Mouse (Mus musculus) liver, postnatal 0 days (tissue): ENCODE measurements around the gene A030003K21Rik.
"Not testable (repeated sequence)": the region's sequence is repeated elsewhere in the genome, so short reads cannot be mapped to it uniquely, and the experiment has no call there.

ENCODE experiments used
- CTCF ChIP-seq: sonication (generic); IDR thresholded peaks from 2 replicates; pipeline ENCODE4 v1.5.1; 2016; ENCODE audit warnings: antibody characterized with exemption, low read depth
- EP300 ChIP-seq: IDR thresholded peaks from 2 replicates; pipeline ENCODE4 v1.6.1; 2016; ENCODE audit warnings: antibody characterized with exemption, low read depth, mild to moderate bottlenecking

GRCm38 (mm10) chr1:82930558-82930957, 12.6 kb downstream of the A030003K21Rik start:
- not testable (repeated sequence) for TF ChIP-seq CTCF, EP300
